Mouse (Mus musculus) cerebellum, adult 2 months (tissue): ENCODE measurements at regions not wholly inside any gene's neighbourhood (a gene's known extent, or its start where the extent isn't known, plus 50 kb on each side); places are given as distances from the start of the nearest gene placed in this dataset.

ENCODE experiments used
- CTCF ChIP-seq: fragments of 200-500 bp; IDR thresholded peaks from 2 replicates; pipeline ENCODE4 v1.5.1; 2011; ENCODE audit warnings: low read depth, mild to moderate bottlenecking, control low read depth, low read length, moderate library complexity, borderline replicate concordance; ENCODE audit not compliant: insufficient read depth
- POLR2A ChIP-seq: fragments of 200-500 bp; IDR thresholded peaks from 2 replicates; pipeline ENCODE4 v1.6.1; 2011; ENCODE audit warnings: low read length, control low read depth, borderline replicate concordance; ENCODE audit not compliant: insufficient read depth

- TF ChIP-seq CTCF (no peak), POLR2A (no peak)
Observed at GRCm38 (mm10) chr17:45928903-45929477, 103.2 kb downstream of the Vegfa start.
